Mouse (Mus musculus) left cerebral cortex, adult 8-10 months (tissue): ENCODE results near the gene Tnfsf13b. TPM values are rescaled to one million over a fixed set of nuclear protein-coding genes. Genes with fewer than 3 reads are reported as not detected.
A peak's percentile ranks its signal among the peaks of the same experiment; 100 is the strongest.

Experiments used
- DNase-seq, 2 experiments: peaks; one replicate each; pipeline ENCODE4 v3.0.0; 2022; ENCODE audit warnings: low spot score in 2 of 2
- total RNA-seq, 4 experiments: library from RNA; stranded (reverse); gene quantifications; 2 replicates each; pipeline ENCODE4 v1.2.4; 2022

The Tnfsf13b gene
- 1 to 10 TPM; 2.0 to 5.6 (median 3.6) TPM for total RNA-seq

DNA sequence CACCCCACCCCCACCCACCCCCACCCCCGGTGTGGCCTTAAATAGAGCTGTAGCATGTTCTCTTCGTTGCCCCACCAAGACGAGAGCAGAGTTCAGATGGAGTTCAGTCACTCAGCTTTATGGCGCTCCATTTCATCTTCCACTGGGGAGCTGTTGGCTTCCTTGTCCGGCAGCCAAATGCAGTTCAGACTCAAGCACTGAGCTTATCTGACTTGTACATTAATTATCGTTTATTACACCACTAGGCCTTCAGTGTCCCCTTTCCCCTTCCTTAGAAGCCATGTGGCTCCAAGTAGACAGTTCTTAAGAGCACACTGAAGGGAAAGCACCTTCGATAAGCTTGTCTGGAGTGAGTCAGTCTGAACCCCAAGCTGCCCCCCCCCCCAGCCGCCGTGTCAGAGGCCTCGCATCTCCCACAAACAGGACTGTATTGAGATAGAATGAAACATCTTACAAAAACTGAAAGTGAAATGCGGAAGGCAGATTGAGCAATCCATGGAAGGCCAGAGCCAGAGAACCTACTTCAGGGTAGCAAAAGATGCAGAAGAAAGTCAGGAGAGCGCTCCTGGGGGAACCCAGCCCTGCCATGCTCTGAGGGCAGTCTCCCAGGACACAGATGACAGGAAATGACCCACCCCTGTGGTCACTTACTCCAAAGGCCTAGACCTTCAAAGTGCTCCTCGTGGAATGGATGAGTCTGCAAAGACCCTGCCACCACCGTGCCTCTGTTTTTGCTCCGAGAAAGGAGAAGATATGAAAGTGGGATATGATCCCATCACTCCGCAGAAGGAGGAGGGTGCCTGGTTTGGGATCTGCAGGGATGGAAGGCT, at the start of gene Tnfsf13b:
Gene Tnfsf13b, plus strand, starts transcription at position 312 of the 830 bp plus-strand sequence.
- no peak for DNase-seq

DNA sequence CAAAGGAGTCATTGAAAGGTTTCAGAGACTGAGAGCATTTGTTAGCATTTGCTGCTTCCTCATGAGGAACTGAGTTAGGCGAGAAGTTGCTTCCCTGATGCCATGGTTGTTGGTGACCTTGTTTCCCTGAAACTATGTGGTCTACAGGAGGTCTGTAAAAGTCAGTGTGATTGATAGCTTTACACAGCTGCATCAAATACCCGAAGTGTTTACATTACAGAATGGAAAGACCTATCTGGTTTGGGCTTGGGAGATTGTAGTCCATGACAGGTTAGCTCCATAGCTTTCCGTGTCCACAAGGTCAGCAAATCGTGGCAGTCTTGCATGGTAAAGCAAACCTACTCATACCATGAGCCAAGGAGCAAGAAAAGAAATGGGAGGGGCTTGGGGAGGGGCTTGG, 47.9 kb upstream of the Tnfsf13b start:
- DNase-seq, result no peak

DNA sequence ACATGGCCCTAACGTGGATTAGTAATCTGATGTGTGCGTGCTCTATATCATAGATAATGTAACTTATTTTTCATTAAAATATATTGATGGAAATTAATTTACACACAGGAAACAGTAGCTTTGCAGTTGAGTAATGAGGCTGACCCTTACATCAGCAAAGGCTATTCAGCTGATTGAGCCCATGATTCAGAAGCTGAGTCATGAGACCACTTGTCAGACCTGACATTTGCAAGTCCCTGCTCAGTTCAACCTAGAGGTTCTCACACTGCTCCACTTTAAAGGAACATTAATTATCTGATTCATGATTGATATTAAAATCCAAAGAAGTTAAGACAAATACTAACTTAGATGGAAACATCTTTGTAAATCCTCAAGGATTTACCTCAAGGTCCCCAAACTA, 46.3 kb upstream of the Tnfsf13b start:
- no peak for DNase-seq

DNA sequence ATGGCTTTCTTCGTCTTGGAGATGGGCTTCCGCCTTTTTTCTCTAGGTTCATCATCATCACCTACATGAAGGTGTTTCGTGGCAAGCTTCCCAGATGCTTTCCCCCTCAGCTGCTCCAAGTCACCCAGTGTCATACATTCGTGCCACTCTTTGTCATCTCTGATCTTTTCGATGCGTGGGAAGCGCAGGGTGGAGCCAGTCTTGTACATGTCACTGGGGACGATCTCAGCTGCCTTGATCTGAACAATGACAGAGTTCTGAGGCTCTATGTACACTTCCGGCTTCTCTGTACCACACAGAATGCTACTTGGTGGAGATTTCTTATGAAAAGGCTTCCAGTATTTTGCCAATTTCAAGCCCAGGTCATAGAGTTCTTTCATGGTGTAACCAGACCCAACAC, 34.4 kb upstream of the Tnfsf13b start:
- no peak for DNase-seq

DNA sequence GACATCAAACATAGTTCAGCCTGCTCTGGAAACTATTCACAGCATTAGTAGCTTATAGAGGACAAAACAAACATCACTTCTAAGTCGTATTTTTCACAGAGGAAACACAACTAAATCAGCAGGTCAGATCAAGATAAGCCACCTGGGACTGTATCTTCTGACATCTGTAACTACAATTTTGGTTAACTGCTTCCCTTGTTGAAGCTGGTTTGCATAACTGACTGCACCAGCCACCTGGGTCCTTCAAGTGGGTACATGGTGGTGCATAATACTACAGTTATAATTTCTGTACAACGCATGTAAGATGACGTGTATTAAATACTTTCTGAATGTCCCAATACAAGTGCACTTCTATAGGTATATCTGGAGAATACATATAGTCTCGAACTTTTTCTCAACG, 31.0 kb upstream of the Tnfsf13b start:
- no peak for DNase-seq

DNA sequence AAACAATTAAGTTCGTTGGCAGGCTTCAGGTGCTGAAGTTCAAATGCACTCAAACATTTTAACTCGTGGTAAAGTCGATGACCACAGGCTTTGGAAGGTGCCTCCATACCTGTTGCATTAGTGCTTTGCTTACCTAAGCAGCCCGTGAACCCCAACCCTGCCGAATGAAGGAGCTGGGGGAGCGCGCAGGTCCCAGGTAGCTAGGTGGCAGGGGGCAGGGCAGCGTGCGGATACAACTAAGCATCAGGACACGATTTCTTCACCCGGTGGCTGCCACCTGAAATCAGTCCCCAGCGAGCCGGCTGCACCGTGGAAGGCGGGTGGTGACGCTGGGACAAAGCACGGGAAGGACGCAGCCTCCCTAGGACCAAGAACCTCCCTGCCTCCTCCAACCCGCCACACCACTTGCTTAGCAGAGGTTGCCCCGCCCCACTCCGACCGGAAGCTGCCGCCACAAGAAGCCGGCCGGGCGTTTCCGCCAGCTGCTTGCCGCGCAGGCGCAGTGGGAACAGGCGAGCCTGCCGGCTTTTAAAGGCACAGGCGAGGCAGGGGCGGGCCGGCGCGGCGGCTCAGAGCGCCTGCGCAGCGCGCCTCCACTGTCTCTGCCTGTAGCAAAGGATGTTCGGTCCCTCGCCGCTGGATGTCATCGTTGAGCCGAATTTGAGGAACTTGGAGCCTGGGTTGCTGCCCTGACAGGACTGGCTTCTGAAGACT, 30.2 kb upstream of the Tnfsf13b start:
- DNase-seq, result peak; percentile 94 to 99

DNA sequence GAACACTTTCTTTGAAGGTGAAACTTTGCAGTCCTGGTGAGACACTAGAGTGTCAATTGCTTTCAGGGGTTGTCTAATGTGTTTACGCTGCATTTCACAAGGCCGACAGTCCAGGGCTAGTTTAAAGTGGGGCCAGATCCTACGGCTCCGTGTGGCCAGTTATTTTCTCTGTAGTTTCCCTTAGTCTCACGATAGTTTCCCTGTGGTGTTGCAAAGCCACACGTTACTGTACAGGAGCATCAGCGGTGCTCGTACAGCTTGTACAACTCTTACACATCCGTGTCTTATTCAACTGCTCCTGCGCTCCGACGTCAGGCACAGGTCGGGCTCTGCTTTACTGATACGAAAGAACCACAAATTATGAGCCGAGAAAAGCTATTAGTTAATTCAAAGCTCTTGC, 29.3 kb upstream of the Tnfsf13b start:
- peak in 1 of 2 experiments; percentile 18 for DNase-seq

DNA sequence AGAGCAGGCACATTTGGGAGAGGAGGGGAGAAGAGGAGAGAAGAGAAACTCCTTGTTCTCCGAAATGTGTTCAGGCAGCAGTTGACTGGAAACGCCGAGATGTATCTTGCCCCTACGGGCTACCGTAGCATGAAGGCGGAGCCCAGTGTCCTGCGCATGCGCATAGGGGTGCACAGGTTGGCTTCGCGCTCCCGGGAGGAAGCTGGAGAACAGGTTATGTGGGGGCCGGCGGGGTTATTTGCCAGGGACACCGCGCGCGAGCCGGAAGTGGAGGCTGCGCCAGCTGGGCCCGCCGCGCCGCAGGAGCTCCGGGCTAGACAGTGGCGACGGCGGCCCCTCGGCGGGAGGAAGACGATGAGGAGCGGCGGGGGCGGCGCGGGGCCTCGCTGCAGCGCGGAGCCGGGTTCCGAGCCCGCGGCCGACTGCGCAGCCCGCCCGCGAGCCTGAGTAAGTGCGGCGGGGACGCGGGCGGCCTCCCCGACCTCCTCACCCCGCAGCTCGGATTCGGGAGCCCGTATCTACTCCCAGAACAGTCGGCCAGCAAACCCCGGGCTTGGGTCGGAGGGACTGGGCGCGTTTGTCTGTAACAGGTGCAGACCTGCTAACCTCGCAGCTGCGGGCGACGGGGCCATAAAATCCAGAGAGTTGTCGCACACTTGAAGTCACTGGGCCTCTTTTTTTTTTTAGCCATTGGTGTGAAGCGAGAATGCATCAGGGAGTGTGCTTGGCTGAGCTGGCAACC, 28.5 kb upstream of the Tnfsf13b start, which contains the start of the genes Lig4 and Abhd13:
Gene Lig4, minus strand, starts transcription at position 114 of the 742 bp plus-strand sequence.
Gene Abhd13, plus strand, starts transcription at position 135 of the 742 bp plus-strand sequence.
- peak; percentile 95 to 99 for DNase-seq

DNA sequence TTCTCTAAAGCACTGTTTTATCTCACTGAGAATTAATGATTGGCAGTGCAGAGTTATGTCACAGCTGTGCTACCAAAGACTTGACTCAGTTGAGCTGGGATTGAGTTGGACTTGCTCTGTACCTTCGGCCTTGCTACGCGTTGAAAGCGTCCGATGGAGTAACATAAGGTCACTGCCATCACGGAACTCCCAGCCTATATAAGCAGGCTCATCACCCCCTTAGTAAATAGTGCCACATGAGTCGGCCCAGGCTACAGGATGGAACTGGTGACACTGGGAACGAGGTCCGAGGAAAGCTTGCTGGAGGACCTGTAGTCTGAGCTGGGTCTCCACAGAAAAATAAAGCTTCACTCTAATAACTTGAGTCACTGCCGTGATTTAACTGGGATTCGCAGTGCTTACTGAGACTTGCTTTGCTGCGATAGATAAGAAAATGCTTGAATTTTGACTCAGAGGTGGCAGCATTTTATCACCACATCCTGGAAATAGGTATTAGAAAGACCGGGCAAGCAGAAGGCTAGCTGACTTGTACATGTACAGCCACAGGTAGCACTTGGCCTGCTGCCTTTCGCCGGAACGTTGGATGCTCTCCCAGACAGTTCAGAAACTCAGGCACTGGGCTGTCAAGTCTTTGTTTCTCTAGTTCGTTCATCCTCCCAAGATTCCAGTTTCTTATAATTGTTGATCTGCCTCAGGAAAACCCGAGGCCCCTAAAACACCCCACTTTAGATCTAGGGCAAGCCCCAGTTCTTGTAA, 27.6 kb upstream of the Tnfsf13b start:
- no peak for DNase-seq

DNA sequence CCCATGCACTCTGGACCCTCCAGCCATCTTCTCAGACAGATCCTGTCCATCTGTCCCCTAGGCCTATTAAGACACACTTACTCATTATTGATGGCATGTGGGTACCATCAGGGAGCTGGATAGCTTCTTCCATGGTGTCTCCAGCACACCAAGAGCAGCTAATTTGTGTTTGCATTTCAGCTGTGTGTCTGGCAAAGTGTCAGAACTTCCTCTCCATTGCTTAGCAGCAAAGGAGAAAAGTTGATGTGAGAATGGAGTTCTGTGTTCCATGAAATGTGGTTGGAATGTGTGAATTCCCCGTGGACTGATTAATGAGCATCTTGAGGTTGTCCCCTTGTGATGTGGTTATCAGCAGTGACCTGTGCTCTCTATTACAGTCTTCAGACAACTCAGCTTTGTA, 26.5 kb upstream of the Tnfsf13b start:
- no peak for DNase-seq

DNA sequence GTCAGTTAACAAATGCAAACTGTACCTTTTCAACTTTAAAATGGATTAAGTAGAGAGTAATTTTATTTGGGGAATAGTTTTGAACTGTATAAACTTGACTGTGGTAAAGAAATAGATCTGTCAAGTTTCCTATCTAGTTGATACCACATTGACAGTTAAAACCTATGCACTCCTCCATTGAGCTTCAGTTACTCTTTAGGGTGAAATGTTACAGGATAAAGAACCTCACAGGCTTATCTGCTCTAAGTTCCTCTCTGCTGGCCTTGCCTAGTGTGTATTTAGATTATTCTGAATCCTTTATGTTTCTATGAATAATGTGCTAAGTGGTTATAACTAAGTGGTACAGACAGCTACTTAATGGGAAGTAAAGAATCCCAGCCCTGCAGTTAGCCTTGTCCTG, 26.1 kb upstream of the Tnfsf13b start:
- DNase-seq, result no peak

DNA sequence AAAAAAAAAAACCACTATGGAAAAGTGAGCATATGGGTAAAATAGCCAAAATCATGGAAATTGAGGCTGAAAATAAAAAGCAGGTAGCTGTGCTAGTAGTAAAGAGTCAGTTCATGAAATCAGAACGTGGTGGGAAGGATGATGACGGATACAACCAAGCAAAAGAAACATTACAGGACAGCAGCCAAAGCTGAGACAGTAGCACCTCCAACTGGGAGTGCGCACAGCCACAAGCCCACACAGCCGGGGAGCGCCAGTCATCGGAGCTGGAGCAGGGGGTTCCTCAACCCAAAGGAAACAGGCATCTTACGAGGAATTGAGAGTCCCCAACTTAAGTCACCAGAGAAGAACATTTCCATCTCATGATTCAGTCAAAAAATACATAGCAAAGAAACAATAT, 2.2 kb upstream of the Tnfsf13b start:
- DNase-seq, result no peak

DNA sequence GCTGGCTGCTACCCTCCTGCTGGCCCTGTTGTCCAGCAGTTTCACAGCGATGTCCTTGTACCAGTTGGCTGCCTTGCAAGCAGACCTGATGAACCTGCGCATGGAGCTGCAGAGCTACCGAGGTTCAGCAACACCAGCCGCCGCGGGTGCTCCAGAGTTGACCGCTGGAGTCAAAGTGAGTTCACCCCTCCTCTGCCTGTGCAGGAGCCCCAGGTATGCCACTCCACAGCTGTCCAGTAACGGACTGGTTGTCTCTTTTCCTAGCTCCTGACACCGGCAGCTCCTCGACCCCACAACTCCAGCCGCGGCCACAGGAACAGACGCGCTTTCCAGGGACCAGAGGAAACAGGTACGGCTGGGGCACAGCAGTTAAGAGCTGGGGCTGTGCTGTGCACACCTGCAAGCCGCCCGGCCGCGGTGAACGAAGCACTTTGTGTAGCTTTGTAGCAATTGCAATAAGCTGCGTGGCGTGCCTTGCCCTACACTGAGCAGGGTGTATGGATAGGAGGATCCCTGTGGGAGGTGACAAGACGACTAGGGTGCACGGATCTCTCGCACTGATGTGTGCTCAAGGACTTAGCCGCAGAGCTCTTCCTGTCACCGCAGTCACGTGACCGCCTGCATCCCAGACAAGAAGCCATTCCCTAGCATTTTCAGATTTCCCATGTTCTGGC, 856 bp downstream of the Tnfsf13b start:
- peak; percentile 37 to 43 for DNase-seq

DNA sequence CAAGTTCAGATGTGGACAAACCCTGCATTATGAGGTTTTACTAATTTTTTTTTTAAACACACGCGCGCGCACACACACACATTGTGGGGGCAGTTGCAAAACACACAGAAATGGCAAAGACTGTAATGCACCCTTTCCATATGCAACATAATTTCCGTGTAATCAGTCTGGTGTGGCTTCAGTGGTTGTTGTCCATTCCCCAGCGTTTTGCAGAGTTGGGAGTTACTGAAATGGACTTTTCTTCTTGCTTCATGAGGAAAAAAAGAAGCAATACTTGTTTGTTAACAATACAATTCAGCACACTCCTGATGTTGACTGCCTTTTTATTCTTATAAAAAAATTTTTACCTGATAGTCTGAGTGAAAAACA, 1.4 kb downstream of the Tnfsf13b start:
- no peak for DNase-seq

DNA sequence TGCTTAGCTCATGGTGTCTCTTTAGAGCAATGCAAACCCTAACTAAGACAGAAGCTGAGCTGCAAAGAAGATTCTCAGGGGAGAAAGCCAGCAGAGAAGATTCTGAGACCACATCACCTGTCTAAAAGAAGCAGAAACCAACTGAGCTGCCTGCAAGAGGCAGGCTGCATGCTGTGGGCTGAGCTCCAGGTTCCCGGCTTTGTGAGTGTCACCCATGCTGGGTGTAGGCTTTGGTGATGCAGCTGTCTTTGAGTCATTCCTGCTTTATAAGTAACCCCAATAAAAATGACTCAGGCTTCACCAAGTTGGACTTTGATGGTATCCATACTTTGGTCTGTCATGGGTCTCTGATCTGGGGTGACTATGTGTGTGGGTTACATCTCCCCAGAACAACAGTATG, 10.0 kb downstream of the Tnfsf13b start:
- DNase-seq, result no peak

DNA sequence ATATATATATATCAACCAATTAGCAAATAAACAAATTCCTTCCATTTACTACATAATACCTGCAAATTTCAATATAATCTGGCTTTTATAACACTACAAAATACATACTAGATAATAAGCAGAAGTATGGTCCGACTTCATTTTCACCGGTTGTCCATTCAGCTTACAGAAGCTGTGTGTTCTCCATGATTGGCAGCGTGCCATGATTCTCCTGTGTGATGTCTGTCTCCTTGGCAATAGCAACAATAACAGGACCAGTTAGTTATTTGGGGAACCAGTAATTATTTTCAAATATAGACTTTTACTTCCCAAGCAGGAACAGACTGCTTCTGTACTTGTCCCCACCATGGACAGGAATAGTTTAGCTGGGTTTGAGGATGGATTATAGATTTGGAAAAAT, 11.0 kb downstream of the Tnfsf13b start:
- DNase-seq, result peak in 1 of 2 experiments; percentile 21

DNA sequence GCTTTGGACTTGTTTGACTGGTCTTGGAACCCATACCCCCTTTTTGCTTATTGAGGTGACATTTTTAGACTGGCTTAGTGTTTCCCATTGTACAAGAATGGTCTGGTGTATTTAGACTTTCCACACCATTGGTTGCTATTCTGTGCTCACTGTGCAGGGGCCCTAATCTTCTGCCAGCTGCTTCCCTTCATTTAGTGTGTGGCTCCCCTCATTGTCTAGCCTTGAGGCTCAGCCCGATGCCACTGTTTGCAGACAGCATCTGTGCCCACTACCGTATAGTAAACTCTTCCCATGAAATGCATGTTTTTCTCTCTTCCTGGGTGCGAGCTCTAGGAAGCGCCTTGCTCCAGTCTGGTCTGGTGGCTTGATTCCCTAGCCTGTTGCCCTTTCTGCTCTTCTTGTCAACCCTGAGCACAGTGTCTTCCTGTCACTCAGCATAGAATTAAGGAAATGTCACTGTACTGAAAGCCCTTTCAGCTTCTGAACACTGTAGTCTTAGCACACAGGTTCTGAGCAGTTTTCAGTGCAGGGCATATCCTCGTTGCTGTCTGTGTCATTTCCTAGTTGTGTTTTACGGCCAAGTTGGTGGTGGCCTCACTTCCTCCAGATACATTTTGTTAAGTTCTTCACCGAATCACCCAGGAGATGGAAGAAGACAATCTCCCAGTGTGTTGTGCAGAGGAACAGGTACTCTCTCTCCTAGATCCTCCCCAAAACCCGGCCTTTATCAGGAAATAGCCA, 24.2 kb downstream of the Tnfsf13b start:
- no peak for DNase-seq

DNA sequence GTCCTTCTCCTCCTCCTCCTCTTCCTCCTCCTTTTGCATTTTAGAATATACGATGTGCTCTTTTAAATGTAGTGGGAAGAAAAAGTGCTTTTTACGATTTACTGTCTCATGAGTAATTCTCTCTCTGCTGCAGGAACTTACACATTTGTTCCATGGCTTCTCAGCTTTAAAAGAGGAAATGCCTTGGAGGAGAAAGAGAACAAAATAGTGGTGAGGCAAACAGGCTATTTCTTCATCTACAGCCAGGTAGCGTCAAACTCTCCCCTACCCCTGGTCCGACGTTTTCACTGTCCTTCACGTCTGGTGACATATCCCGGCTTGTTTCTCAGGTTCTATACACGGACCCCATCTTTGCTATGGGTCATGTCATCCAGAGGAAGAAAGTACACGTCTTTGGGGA, 24.9 kb downstream of the Tnfsf13b start:
- no peak for DNase-seq

DNA sequence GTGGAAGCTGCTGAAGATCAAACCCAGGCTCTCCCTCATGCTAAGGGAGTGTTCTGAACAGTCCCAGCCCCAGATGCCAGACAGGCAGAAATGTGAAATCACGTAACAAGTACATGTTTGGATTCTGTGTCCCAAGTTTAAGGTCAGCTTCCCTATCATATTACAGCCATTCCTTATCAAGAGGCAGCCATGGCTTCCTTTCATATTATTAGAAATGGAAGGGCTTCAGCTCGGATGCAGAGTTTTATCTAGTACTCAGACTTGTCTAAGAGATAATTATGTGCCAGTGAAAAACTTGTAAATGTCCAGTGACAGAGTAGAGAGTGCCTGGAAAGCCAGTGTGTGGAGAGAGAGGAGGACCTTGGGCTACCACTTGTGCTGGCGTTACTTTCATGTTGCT, 34.6 kb downstream of the Tnfsf13b start:
- DNase-seq, result no peak
